Mouse (Mus musculus): ENCODE results near the gene Nf1.

Gene Nf1

DNA sequence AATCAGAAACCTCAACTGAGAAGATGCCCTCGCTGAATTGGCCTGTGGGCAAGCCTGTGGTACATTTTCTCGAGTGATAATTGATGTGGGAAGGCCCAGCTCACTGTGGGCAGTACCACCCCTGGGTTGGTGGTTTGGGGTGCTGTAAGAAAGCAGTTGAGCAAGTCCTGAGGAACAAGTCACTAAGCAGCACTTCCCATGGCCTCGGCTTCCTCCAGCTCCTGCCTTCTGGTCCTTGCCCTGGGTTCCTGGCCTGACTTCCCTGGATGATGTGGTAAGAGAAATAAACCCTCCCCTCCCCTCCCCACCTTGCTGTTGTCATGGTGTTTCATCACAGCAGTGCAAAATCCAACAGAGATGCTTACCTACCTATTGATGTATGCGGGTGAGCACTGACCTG is 11.4 kb upstream of the Nf1 start:
- no peak for DNase-seq (ENCODE audit: low read depth, low spot score)

DNA sequence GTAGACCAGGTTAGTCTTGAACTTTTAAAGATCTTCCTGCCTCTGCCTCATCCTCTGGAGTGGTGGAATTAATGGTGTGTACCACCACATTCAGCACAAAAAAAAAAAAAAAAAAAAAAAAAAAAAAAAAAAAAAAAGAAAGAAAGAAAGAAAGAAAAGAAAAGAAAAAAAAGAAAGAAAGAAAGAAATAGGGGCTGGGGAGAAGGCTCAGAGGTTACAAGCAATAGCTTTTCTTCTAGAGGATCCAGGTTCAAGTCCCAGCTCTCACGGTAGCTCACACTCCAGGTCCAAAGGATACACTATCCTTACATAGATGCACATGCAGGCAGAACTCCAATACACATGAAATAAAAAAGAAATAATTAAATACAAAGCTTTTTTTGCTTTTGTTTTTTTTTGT is 9.9 kb upstream of the Nf1 start:
- DNase-seq (ENCODE audit: low read depth, low spot score) = no peak

DNA sequence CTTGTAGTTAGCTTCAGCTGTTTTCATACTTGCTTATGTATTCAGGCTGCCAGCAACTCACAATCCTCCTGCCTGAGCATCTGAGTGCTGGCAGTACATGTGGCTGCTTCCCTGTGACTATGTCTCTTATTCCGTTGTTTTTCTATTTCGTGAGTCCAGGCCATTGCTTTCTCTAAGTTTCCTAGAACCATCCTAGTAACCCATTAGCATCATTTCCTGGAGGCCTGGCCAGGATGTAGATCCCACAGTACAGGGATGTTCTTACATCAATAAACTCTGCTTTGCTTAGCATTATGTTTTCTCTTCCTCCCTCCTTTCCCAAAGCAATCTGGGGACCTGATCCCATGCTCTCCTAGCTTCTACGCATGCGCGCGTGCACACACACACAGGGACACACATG is 4.4 kb upstream of the Nf1 start:
- DNase-seq (ENCODE audit: low read depth, low spot score) = no peak

DNA sequence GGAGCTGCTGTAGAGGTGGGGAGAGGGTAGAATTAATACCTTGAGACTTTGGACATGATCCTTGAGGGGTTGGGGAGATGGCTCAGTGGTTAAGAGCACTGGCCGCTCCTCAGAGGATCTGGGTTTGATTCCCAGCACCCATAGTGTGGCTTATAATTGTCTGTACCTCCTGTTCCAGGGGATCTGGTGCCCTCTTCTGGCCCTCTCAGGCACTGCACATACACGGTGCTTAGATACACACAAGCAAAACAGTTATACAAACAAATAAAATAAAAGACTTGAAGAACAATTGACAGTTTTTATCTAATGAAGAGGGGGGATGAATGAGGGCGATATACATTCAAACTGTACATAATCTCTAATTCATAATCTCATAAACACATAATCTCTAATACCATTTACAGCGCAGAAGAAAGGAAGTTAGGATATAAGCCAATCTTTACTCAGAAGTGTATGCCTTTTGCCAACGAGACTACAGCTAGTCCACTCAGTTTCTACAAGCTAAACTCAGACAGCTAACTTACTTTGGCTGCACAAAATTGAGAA is 2.7 kb upstream of the Nf1 start:
- DNase-seq (ENCODE audit: low read depth, low spot score) = peak; percentile 62

DNA sequence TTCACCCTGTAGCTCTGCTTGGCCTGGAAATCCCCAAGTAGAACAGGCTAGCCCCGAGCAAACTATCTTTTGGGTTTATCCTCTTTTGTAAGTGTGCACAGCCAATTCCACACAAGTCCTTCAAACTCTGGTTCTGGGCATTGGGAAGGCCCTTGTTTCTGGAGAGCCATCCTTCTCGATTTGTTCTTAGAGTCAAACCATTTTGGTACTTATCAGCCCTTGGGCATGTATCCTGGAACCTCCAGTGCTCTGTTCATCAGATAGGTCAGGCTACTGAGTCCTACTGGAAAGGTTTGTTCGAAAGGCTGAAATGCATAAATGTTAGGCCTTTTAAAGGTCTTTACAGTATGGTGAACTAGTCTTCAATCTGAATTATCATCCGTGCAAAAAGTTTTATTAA is 872 bp upstream of the Nf1 start:
- no peak for DNase-seq (ENCODE audit: low read depth, low spot score)

DNA sequence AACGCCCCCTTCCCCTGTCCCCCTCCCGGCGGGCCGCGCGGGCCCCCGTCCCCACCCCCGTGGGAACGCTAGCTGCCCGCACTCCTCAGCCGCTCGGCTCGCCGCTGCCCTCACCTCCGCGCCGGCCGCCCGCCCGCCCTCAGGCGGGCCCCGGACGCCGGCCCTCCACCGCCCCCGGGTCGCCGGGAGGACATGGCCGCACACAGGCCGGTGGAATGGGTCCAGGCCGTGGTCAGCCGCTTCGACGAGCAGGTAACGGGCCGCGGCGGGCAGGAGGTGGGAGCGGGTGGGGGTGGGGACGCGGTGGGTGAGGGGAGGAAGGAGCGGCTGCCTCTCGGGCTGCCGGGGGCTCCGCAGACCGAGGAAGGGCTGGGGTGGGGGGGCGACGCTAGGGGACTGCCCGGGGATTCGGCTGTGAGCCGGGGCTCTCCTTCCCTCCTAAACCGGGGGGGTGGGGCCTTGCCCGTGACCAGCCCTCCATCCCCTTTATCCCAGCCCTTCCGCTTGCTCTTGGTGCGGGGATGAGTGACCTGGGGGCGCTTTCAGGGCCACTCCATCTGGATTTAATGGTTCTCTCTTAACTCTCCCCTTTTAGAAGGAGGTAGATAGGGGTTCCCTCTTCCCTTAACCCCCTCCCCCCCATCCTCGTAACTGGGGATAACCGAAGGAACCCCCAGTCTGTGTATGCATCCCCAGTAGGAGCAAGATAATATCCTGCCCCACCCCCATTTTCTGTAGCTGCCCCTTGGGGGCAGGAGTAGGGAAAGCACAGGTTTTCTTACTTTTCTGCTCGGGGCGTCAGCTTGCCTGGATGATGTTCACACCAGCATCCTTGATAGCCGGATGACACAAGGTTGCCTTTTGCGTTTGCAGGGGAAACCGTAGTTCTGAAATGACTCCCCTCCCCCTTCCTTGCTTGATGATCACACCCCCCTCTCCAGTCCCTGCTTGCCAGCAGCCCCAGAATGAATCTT is 602 bp downstream of the Nf1 start:
- DNase-seq (ENCODE audit: low read depth, low spot score) = peak; percentile 65

DNA sequence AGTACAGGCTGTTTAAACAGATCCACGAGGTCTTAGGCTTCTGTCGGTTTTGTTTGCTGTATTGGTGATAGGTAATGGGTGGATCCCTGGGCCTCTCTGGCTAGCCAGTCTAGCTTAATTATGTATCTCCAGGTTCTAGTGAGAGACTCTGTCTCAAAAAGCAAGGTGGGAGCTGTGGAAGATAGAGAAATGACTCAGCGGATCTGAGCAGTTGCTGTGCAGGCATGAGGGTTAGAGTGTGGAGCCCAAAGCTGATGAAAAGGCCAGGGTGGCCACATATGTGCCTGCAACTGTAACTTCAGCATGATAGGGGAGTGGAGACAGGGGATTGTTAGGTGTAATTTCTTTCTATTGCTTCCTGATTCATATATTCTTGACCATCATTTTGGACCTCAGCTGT is 17.5 kb downstream of the Nf1 start:
- DNase-seq (ENCODE audit: low read depth, low spot score) = no peak

DNA sequence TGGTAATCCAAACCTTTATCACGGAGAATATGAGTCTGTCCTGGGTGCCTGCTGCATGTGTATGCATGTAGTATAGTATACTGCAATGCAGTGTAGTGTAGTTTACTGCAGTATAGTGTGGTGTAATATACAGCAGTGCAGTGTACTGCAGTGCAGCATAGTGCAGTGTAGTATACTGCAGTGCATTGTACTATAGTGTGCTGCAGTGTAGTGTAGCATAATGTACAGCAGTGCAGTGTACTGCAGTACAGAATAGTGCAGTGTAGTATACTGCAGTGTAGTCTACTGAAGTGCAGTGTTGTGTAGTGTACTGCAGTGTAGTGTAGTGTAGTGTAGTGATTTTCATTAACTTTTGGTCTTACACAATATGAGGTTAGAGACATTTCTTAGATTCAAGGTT is 17.9 kb downstream of the Nf1 start:
- DNase-seq (ENCODE audit: low read depth, low spot score) = no peak

DNA sequence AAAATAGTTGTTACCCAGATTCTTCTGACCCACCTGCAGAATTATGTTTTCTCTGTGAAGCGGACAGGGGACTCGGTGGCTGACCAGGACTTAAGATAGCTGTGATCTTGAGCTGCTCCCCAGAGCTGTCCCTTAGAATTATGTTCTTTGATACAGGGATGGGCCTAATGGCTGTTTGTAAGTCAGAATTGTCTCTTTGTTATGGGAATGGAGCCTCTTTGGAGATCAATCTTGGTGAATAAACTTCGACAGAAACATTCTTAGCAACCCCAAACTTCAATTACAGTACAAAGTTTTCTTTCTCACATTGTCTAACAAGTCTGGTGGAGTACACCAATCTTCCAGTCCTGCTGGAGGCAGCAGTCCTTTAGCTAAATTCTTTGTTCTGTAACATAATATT is 25.5 kb downstream of the Nf1 start:
- peak; percentile 72 for DNase-seq (ENCODE audit: low read depth, low spot score)

DNA sequence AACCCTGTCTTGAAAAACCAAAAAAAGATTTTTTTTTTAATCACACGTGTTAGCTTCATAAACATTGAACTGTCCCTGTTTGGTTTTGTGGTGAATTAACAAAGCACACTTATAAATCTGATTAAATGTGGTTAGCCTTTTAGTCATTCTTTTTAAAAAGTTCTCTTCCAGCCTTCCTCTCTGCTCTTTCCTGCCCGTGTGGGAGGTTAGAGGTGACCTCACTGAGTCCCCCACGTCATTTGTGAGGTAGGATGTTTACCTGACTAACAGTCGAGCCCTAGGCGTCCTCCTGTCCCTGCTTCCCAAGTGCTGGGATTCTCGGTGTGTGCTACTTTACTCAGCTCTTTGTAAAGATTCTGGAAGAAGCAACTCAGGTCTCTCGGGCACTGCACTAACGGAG is 26.8 kb downstream of the Nf1 start:
- DNase-seq (ENCODE audit: low read depth, low spot score) = peak; percentile 10

DNA sequence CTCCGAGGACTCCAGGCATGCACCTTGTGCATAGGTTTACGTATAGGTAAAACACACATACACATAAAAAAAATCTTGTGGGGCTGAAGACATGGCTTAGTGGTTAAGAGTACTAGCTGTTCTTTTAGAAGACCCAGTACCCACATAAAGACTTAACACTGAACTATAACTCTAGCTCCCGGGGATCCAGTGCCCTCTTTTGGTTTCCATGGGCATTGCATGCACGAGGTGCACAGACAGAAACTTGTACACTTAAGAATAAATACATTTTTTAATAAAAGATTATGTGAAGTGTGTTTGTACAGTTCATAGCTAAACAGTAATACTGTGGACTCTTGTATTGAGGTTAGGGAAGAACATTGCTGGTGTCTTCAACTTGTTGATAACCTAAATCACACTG is 33.5 kb downstream of the Nf1 start:
- peak; percentile 56 for DNase-seq (ENCODE audit: low read depth, low spot score)

DNA sequence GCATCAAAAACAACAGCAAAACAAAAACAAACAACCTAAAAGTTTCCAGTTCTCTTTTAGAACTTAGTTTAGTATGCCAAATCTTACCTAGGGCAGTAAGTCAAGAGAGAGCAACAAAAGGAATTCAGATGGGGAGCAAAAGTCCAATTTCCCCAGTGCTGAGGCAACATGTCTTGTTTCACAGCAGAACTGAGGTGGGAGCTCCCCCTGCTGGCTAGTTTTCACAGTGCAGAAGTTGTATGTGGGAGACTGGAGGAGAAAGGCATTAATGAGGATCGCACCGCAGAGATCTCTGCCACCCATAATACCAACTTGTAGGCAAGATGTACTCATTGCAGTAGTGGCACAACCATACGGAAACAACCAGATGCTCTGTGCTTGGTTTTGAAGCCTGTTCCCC is 58.8 kb downstream of the Nf1 start:
- peak; percentile 84 for DNase-seq (ENCODE audit: low read depth, low spot score)

DNA sequence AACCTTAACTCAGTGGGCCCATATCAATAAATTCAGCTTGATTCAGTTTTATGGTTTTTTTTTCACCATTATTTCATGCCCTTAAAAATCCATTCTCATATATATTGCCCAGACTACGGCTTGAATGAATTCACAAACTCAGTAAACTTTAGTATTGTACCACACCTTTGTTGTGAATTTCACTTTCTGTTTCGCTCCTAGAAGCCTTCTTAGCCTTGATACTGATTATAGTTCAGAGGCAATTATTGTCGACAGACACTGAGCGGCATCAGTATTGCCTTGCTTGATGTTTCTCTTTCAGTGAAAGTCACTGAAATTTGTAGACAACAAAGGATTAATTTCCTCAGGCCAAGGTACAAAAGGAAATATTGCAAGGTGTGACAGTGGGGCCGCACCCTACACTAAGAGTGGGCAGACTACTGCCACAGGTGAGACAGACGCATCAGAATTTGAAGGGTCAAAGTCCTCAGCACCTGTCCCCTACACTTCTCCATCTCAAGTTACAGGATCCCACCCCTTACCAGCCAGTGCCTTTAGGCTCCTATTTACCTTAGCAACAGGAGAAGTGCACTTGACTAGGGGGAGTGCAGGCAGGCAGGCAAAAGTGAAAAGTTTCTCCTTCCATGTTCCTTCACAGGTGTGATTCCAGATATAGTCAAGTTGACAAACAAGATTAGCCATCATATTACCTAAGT is 64.3 kb downstream of the Nf1 start:
- no peak for DNase-seq (ENCODE audit: low read depth, low spot score)

DNA sequence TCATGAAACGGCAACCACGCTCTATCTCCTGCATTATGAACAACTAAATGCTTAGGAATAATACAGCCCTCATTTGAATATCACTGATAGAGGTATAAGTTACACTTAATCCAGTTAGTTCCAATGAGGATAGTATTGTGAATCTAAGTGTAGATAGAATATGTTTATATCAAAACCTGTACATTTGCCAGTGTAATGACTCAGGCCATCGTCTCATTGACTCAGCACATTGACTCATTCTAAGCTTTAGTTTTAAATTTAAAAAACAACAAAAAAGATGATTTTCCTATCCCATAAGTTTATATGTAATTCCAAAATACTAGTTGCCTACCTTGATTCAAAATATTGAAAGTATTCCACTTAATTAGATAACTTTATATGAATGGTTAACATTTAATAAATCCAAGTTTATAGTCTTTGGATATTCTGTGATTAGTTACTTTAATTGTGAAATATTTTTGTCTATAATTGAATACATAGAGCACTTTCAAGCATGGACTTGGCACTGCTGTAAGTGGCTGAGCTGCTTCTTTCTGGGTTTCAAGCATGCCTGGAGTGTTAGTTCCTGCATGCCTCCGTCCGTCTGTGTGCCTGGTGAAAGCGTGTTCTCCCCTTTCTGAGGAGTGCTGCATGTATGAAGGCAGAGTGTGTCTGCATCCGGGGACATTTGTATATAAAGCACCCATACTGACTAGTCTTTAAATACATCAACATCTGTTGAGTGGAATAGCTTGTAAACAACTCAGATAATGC is 74.4 kb downstream of the Nf1 start:
- DNase-seq (ENCODE audit: low read depth, low spot score) = no peak

DNA sequence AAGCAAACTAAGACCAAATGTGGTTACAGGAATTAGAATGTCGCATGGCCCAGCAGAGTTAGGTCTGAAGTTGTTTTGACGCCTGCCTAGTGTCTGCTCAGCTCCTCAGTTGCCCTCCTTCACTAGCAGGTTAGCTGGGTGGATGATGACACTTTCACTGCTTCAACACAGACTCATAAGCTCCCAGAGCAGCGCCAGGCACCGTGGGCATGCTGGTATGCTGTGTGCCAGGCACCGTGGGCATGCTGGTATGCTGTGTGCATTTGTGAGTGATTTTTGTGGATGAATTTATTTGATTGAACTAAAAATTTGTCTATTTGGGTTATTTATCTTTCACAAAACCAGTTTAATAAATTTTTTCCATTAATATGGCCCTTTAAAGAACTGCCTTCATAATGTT is 83.0 kb downstream of the Nf1 start:
- DNase-seq (ENCODE audit: low read depth, low spot score) = no peak

DNA sequence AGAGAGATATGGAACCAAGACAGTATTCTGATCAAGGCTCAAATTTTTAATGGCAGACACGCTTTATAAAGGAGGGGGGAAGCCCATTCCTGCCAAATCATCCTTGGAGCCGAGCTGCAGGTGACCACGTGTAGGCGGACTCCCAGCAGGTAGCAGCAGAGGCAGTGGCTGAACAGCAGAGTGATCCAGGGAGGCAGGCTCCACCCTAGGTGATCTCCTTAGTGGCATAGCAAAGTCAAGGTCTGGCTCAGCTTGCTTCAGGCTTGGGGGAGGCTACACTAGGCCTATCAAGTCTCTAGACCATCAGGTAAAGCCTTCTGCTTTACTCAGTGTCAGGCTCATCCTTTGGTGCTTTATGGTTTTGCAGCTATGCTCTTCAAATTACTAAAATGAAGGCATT is 87.1 kb downstream of the Nf1 start:
- peak; percentile 52 for DNase-seq (ENCODE audit: low read depth, low spot score)

DNA sequence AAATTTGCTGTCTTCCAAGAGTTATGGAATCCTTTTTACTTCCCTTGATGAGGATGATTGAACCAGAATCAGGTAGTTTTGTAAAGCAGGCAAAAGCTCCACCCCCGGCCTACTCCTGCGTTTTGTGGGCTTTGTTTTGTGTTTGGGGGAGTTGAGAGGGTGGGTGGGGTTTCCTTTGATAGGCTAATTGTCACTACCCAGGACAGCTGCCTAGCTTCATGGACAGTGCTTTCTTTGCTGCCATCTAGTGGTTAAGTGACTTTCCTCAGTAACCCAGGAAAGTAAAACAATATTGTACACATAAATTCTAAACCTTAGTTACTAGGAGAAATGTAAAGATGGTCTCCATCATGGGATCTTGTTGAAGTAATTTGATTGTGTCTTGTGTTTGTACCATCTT is 88.1 kb downstream of the Nf1 start:
- DNase-seq (ENCODE audit: low read depth, low spot score) = peak; percentile 93

DNA sequence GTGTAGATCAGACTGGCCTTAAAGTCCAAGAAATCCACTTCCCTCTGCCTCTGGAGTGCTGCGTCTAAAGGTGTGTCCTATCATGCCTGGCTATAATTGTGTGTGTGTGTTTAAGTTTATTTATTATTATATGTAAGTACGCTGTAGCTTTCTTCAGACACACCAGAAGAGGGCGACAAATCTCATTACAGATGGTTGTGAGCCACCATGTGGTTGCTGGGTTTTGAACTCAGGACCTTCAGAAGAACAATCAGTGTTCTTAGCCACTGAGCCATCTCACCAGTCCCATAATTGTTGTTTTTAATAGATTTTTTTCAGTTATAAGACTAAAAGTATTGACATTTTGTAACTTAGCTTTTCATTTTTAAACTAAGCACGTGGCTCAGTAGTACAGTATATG is 95.8 kb downstream of the Nf1 start:
- no peak for DNase-seq (ENCODE audit: low read depth, low spot score)

DNA sequence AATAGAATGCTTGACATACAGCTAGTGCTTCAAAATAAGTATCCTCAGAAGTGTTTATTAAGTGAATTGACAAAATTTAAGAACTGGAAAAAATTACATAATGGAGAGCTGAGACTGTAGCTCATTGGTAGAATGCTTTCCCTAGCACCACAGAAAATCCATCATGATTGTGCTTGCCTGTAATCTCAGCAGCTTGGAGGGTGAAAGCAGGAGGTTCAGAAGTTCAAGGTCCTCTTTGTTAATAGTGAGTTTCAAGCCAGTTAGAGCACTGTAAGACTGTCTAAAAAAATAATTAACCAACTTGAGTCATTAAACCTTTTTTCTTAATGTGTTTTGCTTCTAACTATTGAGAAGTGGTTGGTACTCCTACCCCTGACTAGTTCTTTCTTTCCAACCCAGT is 108.9 kb downstream of the Nf1 start:
- no peak for DNase-seq (ENCODE audit: low read depth, low spot score)

DNA sequence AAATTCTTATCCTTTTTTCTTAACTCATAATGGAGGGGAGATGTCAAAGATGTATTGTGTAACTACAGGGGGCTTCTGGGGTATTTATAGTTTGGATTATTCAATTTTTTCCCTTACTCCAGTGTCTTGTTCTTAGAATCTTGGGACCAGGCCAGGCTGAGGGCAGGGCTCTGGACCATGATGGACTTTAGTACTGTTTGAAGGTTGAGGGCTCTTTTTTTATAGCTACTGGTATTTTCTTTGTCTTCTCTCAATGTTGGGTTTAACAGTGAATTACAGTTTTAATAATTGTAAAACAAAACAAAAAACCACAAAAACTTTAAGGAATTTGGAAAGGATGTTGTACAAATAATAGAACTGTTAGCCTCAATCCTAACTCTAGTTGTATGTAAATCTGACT is 113.5 kb downstream of the Nf1 start:
- no peak for DNase-seq (ENCODE audit: low read depth, low spot score)

DNA sequence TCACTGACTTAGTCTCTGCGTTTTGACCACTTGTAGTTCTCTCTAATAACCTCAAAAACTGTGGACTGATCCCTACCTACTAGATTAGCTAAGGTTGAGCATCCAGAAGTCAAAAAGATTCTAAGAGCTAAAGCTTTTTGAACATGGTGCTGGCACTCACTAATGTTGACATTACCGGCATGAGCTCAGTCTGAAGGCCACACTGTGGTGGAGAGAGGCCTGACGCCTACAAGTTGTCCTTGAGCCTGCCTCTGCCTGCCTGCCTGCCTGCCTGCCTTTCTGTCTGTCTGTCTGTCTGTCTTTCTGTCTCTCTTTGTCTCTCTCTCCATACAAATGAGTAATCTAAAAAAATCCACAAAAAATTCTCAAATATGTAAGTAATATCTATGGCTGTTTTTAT is 118.4 kb downstream of the Nf1 start:
- no peak for DNase-seq (ENCODE audit: low read depth, low spot score)

DNA sequence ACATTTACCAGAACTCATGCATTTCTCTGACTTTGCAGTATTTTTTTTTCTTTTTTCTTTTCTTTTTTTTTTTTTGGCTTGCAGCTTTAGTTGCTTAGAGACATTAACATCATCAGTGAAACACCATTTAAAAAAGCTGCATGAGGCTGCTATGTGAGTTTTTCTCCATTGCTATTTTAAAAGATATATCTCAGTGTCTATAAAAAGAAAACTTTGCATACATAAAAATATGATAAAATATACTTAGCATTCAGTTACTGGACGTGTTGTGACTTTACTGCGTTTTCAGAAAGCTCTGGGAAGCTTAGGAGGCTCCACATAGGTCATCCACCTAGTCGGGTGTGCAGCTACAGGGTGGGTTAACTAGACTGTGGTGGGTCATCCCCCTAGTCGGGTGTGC is 120.4 kb downstream of the Nf1 start:
- no peak for DNase-seq (ENCODE audit: low read depth, low spot score)
